Mouse (Mus musculus) midbrain, embryonic 10.5 days (tissue): ENCODE measurements around the gene Zkscan6. TPM values are rescaled to one million over a fixed set of nuclear protein-coding genes. Genes with fewer than 3 reads are reported as not detected.

ENCODE experiments used
- DNase-seq: peaks from one replicate; pipeline ENCODE4 v3.0.0-alpha.2; 2017; ENCODE audit warnings: low spot score
- H3K27ac ChIP-seq: fragments of 300-500 bp; sonication (generic); replicated peaks from 2 replicates; pipeline ENCODE4 v1.5.1; 2016; ENCODE audit warnings: mild to moderate bottlenecking
- H3K27me3 ChIP-seq: fragments of 300-500 bp; sonication (generic); 2 replicates; pipeline ENCODE4 v1.6.1; 2016; ENCODE audit warnings: low read depth, mild to moderate bottlenecking; ENCODE audit not compliant: poor library complexity, severe bottlenecking
- H3K36me3 ChIP-seq: fragments of 300-500 bp; sonication (generic); 2 replicates; pipeline ENCODE4 v1.6.1; 2016; ENCODE audit warnings: mild to moderate bottlenecking, moderate library complexity
- H3K4me1 ChIP-seq: fragments of 300-500 bp; sonication (generic); 2 replicates; pipeline ENCODE4 v1.6.1; 2016
- H3K4me3 ChIP-seq: fragments of 300-500 bp; sonication (generic); 2 replicates; pipeline ENCODE4 v1.5.1; 2016; ENCODE audit warnings: mild to moderate bottlenecking, moderate library complexity
- H3K9me3 ChIP-seq: fragments of 300-500 bp; sonication (generic); replicated peaks from 2 replicates; pipeline ENCODE4 v1.6.1; 2016; ENCODE audit warnings: mild to moderate bottlenecking
- WGBS: fragments of 180-500 bp; shearing (Covaris S2); methylation state at CpG from one replicate; pipeline ENCODE4 v1.1.7; 2016; 5-methylcytosine and 5-hydroxymethylcytosine counted together
- polyA plus RNA-seq: library from polyadenylated mRNA; unstranded; fragments of >200 nt; fragmentation: Nextera tagmentation; extraction: Ambion mirVana; gene quantifications from 2 replicates; pipeline ENCODE4 v1.2.1, GENCODE M21; 2016

Gene Zkscan6
- 13.3 and 15.8 TPM in 2 replicates for polyA plus RNA-seq

DNA sequence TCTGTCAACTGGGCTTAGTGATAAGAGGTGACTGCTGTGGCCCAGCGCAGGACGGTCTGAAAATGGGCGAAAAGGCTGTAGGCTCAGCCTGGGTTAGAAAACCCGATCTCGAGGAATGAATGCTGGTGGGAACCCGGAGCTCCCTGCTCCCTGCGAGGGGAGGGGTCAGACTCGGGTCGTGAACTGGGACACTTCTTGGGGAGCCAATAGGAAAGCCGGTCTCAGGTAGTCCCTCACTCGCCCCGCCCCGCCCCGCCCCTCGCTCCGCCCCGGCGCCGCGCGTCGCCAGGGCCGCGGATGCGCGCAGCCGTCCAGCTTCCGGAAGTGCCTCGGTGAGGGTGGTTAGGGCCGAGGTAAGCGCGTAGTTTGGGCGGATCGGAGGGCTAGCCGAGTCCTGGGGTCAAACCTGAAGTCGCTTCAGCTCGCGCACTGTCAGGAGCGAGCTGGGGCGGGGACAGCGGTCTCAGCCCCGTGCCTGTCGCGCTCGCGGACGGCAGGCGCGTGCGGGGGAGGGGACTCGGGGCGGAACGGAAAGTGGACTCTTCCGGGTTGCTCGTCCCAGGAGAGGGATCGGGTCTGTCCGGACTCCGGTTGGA, at the start of gene Zkscan6:
Gene Zkscan6, plus strand, starts transcription at position 267 of the 596 bp plus-strand sequence.
- Histone ChIP-seq H3K4me3 (peak within 1 kb of the TSS; percentile 84), H3K27ac (peak within 1 kb of the TSS; percentile 88), H3K4me1 (peaks cover 15% of the 10 kb centered on the region), H3K36me3 (no peaks in the 10 kb centered on the region), H3K9me3 (no peaks in the 10 kb centered on the region), H3K27me3 (no peaks in the 10 kb centered on the region)
- DNase-seq: peak; percentile 98
- under 1% methylated on average over 58 of the region's 58 CpGs for WGBS

DNA sequence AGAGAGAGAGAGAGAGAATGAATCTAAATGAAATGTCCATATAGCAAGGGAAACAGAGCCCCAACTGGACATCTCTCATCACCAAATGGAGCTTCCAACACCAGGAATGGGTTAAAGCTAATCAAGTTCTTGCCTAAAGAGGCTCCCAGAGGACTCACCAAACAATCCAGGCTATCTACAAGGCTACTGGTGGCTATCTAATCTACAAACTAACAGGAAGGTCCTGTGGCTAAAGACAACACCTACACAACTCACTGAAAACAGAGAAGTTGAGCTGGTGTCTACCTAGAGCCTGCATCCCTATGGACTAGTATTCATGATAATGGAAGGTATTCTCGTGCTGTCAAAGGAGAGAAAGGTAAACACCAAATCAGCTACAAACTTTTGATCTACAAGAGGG, 47.6 kb upstream of the Zkscan6 start:
- H3K4me3 ChIP-seq: no peak overlapping the region
- DNase-seq: no peak
- peaks cover 3% of the 10 kb centered on the region; the same call in 1 of the 2 replicates for H3K36me3 ChIP-seq
- no peaks in the 10 kb centered on the region for H3K9me3 ChIP-seq
- H3K4me1 ChIP-seq: no peaks in the 10 kb centered on the region
- H3K27ac ChIP-seq: no peak overlapping the region
- 88% methylated on average over 1 of the region's 1 CpGs for WGBS
- no peaks in the 10 kb centered on the region for H3K27me3 ChIP-seq

DNA sequence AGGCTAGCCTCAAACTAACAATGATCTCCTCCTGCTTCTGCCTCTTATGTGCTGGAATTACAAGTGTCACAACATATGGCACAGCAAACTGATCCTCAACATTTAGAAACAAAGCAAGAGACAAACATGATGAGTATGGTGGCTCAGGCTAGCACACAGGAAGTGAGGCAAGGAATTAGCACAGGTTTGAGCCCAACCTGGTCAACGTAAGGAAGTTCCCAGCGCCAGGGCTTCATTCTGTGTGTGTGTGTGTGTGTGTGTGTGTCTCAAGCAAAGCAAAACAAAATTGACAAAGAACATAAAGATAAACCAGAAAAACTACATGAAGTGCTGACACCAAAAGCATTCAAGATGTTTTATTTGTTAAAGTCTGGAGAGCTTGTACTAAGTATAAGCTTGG, 46.1 kb upstream of the Zkscan6 start:
- Histone ChIP-seq H3K9me3 (no peaks in the 10 kb centered on the region), H3K4me3 (no peak overlapping the region), H3K27me3 (no peaks in the 10 kb centered on the region), H3K36me3 (no peaks in the 10 kb centered on the region), H3K27ac (no peak overlapping the region), H3K4me1 (no peaks in the 10 kb centered on the region)
- no peak for DNase-seq
- WGBS: 98% methylated on average over 2 of the region's 2 CpGs

DNA sequence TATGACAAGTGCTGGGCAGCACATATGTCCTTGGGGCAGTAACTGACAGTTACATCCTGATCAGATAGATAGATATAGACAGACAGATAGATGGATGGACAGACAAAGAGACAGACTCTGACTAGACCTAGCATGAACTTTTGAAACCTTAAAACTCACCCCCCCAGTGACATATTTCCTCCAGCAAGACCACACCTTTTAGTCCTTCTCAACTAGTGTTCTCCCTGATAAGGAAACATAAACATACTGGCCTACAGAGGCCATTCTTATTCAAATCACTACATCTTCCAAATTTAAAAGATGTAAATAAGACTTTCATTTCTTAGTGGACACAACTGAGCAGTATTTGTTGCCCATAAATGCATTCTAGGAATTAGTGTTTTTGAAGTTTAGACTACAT, 38.5 kb upstream of the Zkscan6 start:
- no peaks in the 10 kb centered on the region for H3K9me3 ChIP-seq
- peaks cover 2% of the 10 kb centered on the region; the same call in 1 of the 2 replicates for H3K4me1 ChIP-seq
- no peak overlapping the region for H3K27ac ChIP-seq
- no peaks in the 10 kb centered on the region for H3K27me3 ChIP-seq
- no peaks in the 10 kb centered on the region for H3K36me3 ChIP-seq
- DNase-seq: no peak
- no peak overlapping the region for H3K4me3 ChIP-seq

DNA sequence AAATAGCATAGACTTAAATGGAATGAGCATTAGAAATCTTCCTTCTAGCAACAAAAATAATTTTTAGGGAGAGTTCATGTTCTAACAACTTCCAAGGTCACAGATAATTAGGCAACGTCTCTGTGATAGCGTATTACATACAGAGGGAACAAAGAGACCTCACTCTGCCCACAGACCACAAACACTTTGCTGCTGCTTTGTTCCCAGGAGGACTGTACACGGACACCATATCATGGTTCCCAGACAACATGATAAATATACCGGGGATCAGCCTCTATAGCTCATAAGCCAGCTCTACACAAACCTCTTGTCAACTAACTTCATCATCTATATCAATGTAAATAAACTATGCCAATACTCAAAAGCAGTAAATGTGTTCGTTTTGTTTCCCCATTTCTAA, 37.0 kb upstream of the Zkscan6 start:
- DNase-seq: no peak
- Histone ChIP-seq H3K9me3 (no peaks in the 10 kb centered on the region), H3K27me3 (no peaks in the 10 kb centered on the region), H3K27ac (no peak overlapping the region), H3K4me1 (peaks cover 9% of the 10 kb centered on the region; the same call in 1 of the 2 replicates), H3K36me3 (no peaks in the 10 kb centered on the region), H3K4me3 (no peak overlapping the region)
- WGBS: 94% methylated on average over 5 of the region's 5 CpGs

DNA sequence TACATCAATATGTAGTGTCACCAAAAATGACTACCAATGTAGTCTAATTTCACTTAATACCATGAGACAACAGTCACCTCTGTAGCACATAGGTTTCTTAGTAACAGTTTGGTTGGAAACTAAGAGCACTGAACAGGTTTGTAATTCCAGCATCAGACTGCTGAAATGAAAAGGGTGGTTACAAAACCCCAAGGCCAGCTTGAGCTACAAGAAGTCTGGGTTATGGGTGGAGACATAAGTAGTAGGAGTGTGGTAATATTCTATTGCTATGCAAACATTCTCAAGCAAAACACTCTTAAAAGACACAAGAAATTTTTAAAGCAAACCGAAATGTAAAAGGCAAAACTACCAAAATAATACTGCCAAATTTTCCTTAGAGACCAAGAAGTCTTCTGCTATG, 35.4 kb upstream of the Zkscan6 start:
- H3K36me3 ChIP-seq: no peaks in the 10 kb centered on the region
- no peak overlapping the region for H3K27ac ChIP-seq
- no peaks in the 10 kb centered on the region for H3K27me3 ChIP-seq
- H3K9me3 ChIP-seq: no peaks in the 10 kb centered on the region
- no peak for DNase-seq
- 91% methylated on average over 1 of the region's 1 CpGs for WGBS
- H3K4me3 ChIP-seq: no peak overlapping the region
- H3K4me1 ChIP-seq: peaks cover 9% of the 10 kb centered on the region; the same call in 1 of the 2 replicates

DNA sequence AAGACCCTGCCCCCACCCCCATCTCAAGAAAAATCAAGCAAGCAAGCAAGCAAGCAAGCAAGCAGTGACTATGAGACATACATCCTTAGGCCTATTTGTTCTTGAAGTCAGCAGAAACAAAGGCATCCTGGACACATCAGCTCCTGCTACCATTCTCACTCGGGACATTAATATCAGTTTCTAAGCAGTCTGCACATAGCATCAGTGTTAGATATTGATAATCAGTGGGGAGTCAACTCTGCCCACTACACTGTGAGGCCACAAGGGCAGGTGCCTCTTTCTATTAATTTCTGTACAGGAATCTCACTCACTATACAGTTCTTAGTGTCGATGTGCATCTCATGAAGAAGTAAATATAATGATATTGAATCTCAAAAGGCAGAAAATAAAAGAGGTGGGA, 33.4 kb upstream of the Zkscan6 start:
- H3K9me3 ChIP-seq: no peaks in the 10 kb centered on the region
- no peak overlapping the region for H3K27ac ChIP-seq
- H3K36me3 ChIP-seq: no peaks in the 10 kb centered on the region
- 89% methylated on average over 2 of the region's 2 CpGs for WGBS
- no peaks in the 10 kb centered on the region for H3K27me3 ChIP-seq
- H3K4me1 ChIP-seq: peaks cover 18% of the 10 kb centered on the region; the same call in 1 of the 2 replicates
- no peak for DNase-seq
- no peak overlapping the region for H3K4me3 ChIP-seq

DNA sequence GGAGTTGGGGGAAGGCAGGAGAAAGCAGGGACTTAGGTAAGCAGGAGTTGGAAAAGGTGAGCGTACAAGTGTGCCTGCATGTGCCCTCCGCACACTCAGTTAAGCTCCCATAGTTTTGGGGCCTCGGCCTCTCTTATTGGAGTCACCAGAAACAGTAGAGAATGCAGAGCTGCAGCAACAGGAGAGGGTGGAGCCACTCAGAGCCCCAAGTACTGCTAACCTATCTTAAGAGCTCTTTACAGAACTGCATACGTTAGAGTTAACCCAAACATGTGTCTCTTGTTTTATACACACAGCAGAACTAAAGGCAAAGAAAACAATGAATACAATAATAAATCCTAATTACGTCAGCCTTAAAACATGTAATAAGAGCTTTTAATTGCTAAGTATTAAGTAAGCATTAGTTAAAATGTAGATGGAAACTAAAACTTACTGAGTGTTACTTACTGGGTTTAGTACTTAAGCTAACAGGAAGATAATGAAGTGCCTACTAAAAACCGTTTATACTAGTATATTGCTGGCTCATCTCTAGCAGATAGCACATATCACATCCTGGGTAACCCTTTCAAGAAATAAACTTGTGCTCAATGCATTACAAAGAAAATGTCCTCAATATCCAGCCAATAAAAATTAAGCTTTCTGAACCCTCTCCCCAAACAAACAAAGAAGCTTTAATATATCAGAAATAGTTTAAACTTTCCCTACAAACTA, 32.9 kb upstream of the Zkscan6 start:
- H3K27ac ChIP-seq: no peak overlapping the region

DNA sequence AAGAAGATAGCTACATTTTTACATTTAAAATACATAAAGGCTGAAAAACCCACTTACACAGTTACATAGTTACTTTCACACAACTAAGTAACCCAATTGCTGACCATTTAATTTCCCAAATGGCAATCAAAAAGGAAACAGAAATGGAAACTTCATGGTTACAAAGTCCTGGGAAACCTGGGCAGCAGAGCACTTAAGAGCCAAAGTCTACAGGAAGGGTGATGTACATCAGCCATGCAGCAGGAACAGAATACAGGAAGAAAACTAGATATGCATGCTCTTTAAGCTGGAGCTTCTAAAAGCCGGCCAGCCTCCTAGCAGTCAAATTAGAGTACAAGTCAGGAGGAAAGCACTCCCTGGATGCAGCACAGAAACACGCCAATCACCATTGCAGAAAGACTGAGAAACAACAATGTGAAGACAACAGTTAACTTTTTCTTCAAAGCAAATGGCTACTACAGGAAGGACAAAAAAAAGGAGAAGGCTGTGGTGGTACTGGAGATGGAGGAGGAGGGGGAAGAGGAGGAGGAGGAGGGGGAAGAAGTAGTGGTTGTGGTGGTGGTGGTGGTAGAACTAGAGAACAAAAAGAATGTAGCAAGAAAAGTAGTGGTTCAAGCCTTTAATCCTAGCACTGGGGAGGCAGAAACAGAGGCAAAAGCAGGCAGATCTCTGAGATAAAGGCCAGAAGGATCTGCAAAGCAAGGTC, 29.9 kb upstream of the Zkscan6 start:
- DNase-seq: no peak
- no peaks in the 10 kb centered on the region for H3K9me3 ChIP-seq
- 59% methylated on average over 2 of the region's 2 CpGs for WGBS

More for the DNA sequence above, 32.9 kb upstream of the Zkscan6 start:
- Histone ChIP-seq H3K4me1 (peaks cover 18% of the 10 kb centered on the region; the same call in 1 of the 2 replicates), H3K9me3 (no peaks in the 10 kb centered on the region), H3K27me3 (no peaks in the 10 kb centered on the region), H3K36me3 (no peaks in the 10 kb centered on the region), H3K4me3 (no peak overlapping the region)
- no peak for DNase-seq
- 86% methylated on average over 6 of the region's 6 CpGs for WGBS

DNA sequence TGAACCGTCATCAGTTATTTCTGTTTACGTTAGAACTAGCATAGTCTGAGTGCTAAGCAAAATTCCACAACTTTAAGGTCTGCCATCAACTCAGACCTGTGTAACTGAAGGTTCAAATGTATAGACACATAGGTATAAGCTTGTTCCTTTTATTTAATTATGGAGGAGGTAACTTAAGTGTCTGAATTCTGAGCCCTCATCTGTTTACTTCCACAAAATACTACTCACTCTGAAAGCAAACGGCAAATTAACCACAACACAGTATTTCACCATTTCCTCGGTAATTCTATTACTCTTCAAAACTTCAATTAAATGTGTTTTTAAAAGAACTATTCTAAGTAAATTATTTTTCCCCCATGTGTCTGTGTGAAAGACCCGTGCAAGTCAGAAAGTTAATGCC, 29.2 kb upstream of the Zkscan6 start:
- H3K27me3 ChIP-seq: no peaks in the 10 kb centered on the region
- no peak overlapping the region for H3K27ac ChIP-seq
- H3K9me3 ChIP-seq: no peaks in the 10 kb centered on the region
- no peak overlapping the region for H3K4me3 ChIP-seq
- no peak for DNase-seq
- H3K36me3 ChIP-seq: peaks cover 20% of the 10 kb centered on the region
- H3K4me1 ChIP-seq: peaks cover 18% of the 10 kb centered on the region; the same call in 1 of the 2 replicates
- 81% methylated on average over 5 of the region's 5 CpGs for WGBS

More for the DNA sequence above, 29.9 kb upstream of the Zkscan6 start:
- no peaks in the 10 kb centered on the region for H3K27me3 ChIP-seq
- H3K4me3 ChIP-seq: no peak overlapping the region
- no peak overlapping the region for H3K27ac ChIP-seq
- peaks cover 20% of the 10 kb centered on the region for H3K36me3 ChIP-seq
- H3K4me1 ChIP-seq: peaks cover 18% of the 10 kb centered on the region; the same call in 1 of the 2 replicates

DNA sequence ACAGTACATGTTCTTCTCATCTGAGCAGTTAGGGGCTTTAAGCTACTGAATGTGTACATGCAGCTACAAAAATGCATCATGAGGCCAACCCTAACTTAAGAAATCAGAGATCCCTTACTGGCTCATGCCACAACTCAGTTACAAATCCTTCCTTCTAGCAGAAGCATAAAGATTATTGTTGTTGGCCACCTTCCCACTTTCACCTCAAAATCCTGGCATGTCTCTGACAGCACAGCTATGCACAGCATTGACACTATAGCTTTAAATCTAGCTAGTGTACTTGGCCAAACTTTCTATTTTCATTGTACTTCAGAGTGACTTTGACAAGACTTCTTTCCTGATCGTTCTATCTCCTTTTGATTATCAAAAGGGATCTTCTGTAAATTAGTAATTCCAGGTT, 27.9 kb upstream of the Zkscan6 start:
- Histone ChIP-seq H3K4me3 (no peak overlapping the region), H3K4me1 (peaks cover 9% of the 10 kb centered on the region; the same call in 1 of the 2 replicates), H3K27ac (no peak overlapping the region), H3K9me3 (no peaks in the 10 kb centered on the region), H3K27me3 (no peaks in the 10 kb centered on the region), H3K36me3 (peaks cover 20% of the 10 kb centered on the region)
- no peak for DNase-seq
- 97% methylated on average over 1 of the region's 1 CpGs for WGBS

DNA sequence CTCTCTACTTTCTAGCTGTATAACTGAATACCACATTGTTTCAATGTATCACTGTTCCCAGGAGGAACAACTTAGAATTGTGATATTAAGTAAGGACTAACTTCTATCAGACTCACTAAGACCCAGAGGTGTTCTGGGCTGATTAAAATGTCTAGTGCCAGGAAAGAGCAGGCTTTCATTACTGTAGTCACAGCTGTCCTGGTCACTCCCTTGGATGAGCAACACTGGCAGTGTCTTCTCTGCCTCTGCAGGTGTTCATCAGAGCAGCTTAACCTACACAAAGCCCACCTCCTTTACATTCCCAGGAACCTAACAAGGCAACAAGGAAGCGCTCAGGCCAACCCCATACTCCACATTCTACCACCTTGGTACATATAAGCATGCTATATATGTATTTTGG, 27.4 kb upstream of the Zkscan6 start:
- H3K4me3 ChIP-seq: no peak overlapping the region
- 92% methylated on average over 1 of the region's 1 CpGs for WGBS
- H3K9me3 ChIP-seq: no peaks in the 10 kb centered on the region
- H3K27ac ChIP-seq: no peak overlapping the region
- peaks cover 9% of the 10 kb centered on the region; the same call in 1 of the 2 replicates for H3K4me1 ChIP-seq
- DNase-seq: no peak
- no peaks in the 10 kb centered on the region for H3K27me3 ChIP-seq
- peaks cover 20% of the 10 kb centered on the region for H3K36me3 ChIP-seq

DNA sequence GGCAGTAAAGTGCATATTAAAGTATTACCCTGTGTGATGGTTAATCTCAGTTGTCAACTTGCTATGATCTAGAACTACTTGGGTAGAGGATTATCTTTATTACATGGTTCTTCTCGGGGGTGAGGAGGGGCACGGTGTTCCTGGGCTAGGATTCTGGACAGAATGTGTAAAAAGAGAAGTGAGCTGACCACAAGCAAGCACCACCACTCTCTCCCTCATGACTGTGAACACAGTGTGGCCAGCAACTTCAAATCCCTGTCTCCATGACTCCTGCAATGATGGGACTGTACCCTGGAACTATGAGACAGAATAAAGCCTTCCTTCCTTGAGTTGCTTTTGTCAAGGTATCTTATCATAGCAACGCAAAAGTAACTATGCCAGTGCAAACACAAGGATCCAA, 25.4 kb upstream of the Zkscan6 start:
- Histone ChIP-seq H3K27me3 (no peaks in the 10 kb centered on the region), H3K27ac (no peak overlapping the region), H3K4me3 (no peak overlapping the region), H3K36me3 (peaks cover 27% of the 10 kb centered on the region), H3K9me3 (no peaks in the 10 kb centered on the region), H3K4me1 (peaks cover 18% of the 10 kb centered on the region)
- DNase-seq: no peak
- 90% methylated on average over 3 of the region's 3 CpGs for WGBS
